Mouse (Mus musculus) spleen, adult 12 weeks (tissue): ENCODE results near the gene Mybpc2.
A peak's percentile ranks its signal among the peaks of the same experiment; 100 is the strongest.

Source experiments
- DNase-seq: peaks from one replicate; pipeline ENCODE4 v3.0.0; 2022; ENCODE audit warnings: low spot score

The Mybpc2 gene

GRCm38 (mm10) chr7:44463556-44464225 is 60.8 kb downstream of the Mybpc2 start:
- DNase-seq: no peak

GRCm38 (mm10) chr7:44463056-44463425 is 61.4 kb downstream of the Mybpc2 start:
- DNase-seq: no peak

GRCm38 (mm10) chr7:44462218-44463055 is 62.0 kb downstream of the Mybpc2 start:
- DNase-seq: peak; percentile 51

- no peak for DNase-seq
Observed at GRCm38 (mm10) chr7:44461503-44462217, 62.8 kb downstream of the Mybpc2 start.

GRCm38 (mm10) chr7:44460767-44461502 is 63.5 kb downstream of the Mybpc2 start:
- DNase-seq: no peak

- no peak for DNase-seq
Observed at GRCm38 (mm10) chr7:44460067-44460466, 64.4 kb downstream of the Mybpc2 start.

GRCm38 (mm10) chr7:44456302-44456701 is 68.2 kb downstream of the Mybpc2 start:
- no peak for DNase-seq

- no peak for DNase-seq
Observed at GRCm38 (mm10) chr7:44453256-44453655, 71.2 kb downstream of the Mybpc2 start.
